Mouse (Mus musculus) kidney, adult 2 months (tissue): ENCODE measurements around the gene Mnd1. TPM values are rescaled to one million over a fixed set of nuclear protein-coding genes. Genes with fewer than 3 reads are reported as not detected.

ENCODE experiments used
- DNase-seq: peaks from one replicate; pipeline ENCODE4 v3.0.0; 2021
- H3K27ac ChIP-seq: fragments of 200-500 bp; 2 replicates; pipeline ENCODE4 v1.5.1; 2012; ENCODE audit warnings: low read depth, low read length, control low read depth, inconsistent platforms; ENCODE audit not compliant: insufficient read depth
- H3K27me3 ChIP-seq: fragments of 200-500 bp; replicated peaks from 2 replicates; pipeline ENCODE4 v1.6.1; 2012; ENCODE audit warnings: mild to moderate bottlenecking, moderate library complexity, low read length, inconsistent platforms; ENCODE audit not compliant: control insufficient read depth, insufficient read depth
- H3K36me3 ChIP-seq: fragments of 200-500 bp; 2 replicates; pipeline ENCODE4 v1.6.1; 2012; ENCODE audit warnings: mild to moderate bottlenecking, moderate library complexity, low read length, inconsistent platforms; ENCODE audit not compliant: control insufficient read depth, insufficient read depth
- H3K4me1 ChIP-seq: fragments of 200-500 bp; 2 replicates; pipeline ENCODE4 v1.6.1; 2011; ENCODE audit warnings: low read length; ENCODE audit not compliant: control insufficient read depth, insufficient read depth
- H3K4me3 ChIP-seq: fragments of 200-500 bp; 2 replicates; pipeline ENCODE4 v1.5.1; 2011; ENCODE audit warnings: mild to moderate bottlenecking, low read depth, low read length, control low read depth; ENCODE audit not compliant: insufficient read depth
- CTCF ChIP-seq: fragments of 200-500 bp; conservative IDR thresholded peaks from 2 replicates; pipeline ENCODE4 v1.5.1; 2011; ENCODE audit warnings: low read depth, mild to moderate bottlenecking, control low read depth, low read length, moderate library complexity, mixed read lengths; ENCODE audit not compliant: insufficient read depth, insufficient read length
- POLR2A ChIP-seq: fragments of 200-500 bp; IDR thresholded peaks from one replicate; pipeline ENCODE4 v1.6.1; 2011; ENCODE audit warnings: low read depth, low read length, control low read depth
- WGBS: fragments of 180-500 bp; shearing (Covaris S2); methylation state at CpG from one replicate; pipeline ENCODE4 v1.1.7; 2018; 5-methylcytosine and 5-hydroxymethylcytosine counted together
- polyA plus RNA-seq: library from polyadenylated mRNA; depleted of rRNA; stranded (reverse); fragments of >200 nt; gene quantifications from 2 replicates; pipeline ENCODE4 v1.2.3, GENCODE M21; 2012

Mnd1 gene
- polyA plus RNA-seq, 1 experiment, result 0.72 TPM

DNA sequence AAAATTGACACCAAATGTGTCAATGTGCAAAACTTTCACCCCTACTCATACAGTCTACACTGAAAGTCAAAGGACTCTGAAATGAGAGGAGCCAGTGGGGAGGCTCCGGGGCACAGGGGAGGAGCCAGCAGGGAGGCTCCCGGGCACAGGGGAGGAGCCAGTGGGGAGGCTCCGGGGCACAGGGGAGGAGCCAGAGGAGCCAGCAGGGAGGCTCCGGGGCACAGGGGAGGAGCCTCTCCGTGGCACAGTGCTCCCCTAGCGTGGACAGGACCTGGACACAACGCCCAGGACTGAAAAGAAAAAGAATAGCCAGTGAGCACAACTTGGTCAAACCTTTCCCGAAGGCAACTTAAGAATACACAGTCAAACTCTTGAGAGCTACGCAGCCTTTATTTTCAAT is 20.2 kb downstream of the Mnd1 start:
- Histone ChIP-seq H3K4me1 (no peaks in the 10 kb centered on the region), H3K36me3 (no peaks in the 10 kb centered on the region), H3K27ac (no peak overlapping the region), H3K4me3 (no peak overlapping the region), H3K27me3 (no peaks in the 10 kb centered on the region)
- 35% methylated on average over 9 of the region's 9 CpGs for WGBS
- DNase-seq, result peak; percentile 44
- no peak for TF ChIP-seq CTCF
- TF ChIP-seq POLR2A, result no peak

- no peak for TF ChIP-seq POLR2A
- TF ChIP-seq CTCF, result no peak
- Histone ChIP-seq H3K27ac (no peak overlapping the region), H3K4me1 (no peaks in the 10 kb centered on the region; the same call in 1 of the 2 replicates), H3K27me3 (no peaks in the 10 kb centered on the region; the same call in 1 of the 2 replicates), H3K4me3 (no peak overlapping the region), H3K36me3 (no peaks in the 10 kb centered on the region)
- no peak for DNase-seq
- 95% methylated on average over 3 of the region's 3 CpGs for WGBS
These were observed 24.2 kb downstream of the Mnd1 start for GRCm38 (mm10) chr3:84131369-84131768.

DNA sequence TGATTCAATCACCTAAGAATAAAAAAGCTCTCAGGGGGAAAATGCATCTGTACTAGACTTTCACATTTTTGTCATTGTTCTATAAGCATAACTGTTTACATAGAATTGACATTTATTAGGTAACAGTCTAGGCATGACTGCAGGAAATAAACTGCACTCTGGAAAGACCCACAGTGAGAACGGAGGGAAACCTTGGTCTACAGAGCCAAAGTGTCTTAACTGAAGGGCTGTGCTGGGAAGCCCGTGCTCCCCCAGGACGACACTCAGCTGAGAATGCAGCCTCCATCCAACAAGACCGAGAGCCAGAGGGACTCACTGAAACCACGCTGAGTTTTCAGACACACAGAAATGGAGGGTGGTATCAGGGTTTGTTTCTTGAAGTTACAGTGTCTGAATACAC is 24.8 kb downstream of the Mnd1 start:
- no peak for DNase-seq
- no peak overlapping the region for H3K4me3 ChIP-seq
- H3K27ac ChIP-seq, result no peak overlapping the region
- H3K27me3 ChIP-seq, result no peaks in the 10 kb centered on the region; the same call in 1 of the 2 replicates
- 85% methylated on average over 5 of the region's 5 CpGs for WGBS
- no peak for TF ChIP-seq POLR2A
- no peak for TF ChIP-seq CTCF
- H3K4me1 ChIP-seq, result no peaks in the 10 kb centered on the region; the same call in 1 of the 2 replicates
- no peaks in the 10 kb centered on the region for H3K36me3 ChIP-seq

GRCm38 (mm10) chr3:84128871-84129870 is 26.4 kb downstream of the Mnd1 start:
- Histone ChIP-seq H3K36me3 (no peaks in the 10 kb centered on the region), H3K4me1 (no peaks in the 10 kb centered on the region; the same call in 1 of the 2 replicates), H3K4me3 (no peak overlapping the region), H3K27me3 (no peaks in the 10 kb centered on the region; the same call in 1 of the 2 replicates), H3K27ac (no peak overlapping the region)
- DNase-seq, result peak; percentile 27
- no peak for TF ChIP-seq POLR2A
- TF ChIP-seq CTCF, result no peak
- WGBS, result 39% methylated on average over 11 of the region's 11 CpGs

DNA sequence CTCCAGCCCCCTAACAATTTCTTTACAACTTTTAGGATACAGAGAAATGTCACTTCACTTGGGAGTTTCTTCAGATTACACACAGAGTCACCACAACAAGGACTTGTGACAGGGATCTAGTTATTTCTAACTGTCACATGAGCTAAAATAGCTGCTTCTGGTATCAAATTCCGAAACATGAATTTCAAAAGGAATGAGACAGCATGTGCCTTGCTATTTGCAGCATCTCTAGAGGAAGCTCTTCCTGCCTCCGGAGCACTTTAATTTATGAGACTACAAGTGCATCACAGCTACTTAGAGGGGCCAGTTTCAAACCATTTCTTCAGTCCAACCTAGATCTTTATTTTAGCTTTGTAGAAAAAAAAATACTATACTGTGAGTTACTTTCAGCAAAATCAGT is 28.2 kb downstream of the Mnd1 start:
- peak; percentile 38 for DNase-seq
- Histone ChIP-seq H3K27ac (no peak overlapping the region), H3K36me3 (no peaks in the 10 kb centered on the region), H3K4me3 (no peak overlapping the region), H3K4me1 (no peaks in the 10 kb centered on the region; the same call in 1 of the 2 replicates), H3K27me3 (no peaks in the 10 kb centered on the region; the same call in 1 of the 2 replicates)
- TF ChIP-seq CTCF (no peak), POLR2A (no peak)
- 59% methylated on average over 2 of the region's 2 CpGs for WGBS

DNA sequence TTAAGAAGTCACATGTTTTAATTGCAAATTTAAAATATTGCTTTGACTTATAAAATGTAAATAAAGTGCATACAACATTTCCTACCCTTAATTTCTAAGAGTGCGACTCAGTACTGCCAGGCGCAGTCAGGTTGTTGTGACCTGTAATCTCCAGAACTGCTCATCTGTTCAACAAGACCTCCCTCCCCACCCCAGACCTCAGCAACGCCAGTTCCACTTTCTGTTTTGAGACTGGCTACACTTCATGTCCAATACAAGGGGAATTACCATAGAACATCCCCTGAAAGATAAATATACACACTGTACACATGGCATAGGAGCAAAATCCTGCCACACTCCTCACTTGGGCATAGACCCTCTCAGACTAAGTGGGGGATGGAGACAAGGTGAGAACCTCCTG is 28.9 kb downstream of the Mnd1 start:
- Histone ChIP-seq H3K36me3 (no peaks in the 10 kb centered on the region), H3K27ac (no peak overlapping the region), H3K4me1 (no peaks in the 10 kb centered on the region; the same call in 1 of the 2 replicates), H3K27me3 (no peaks in the 10 kb centered on the region; the same call in 1 of the 2 replicates), H3K4me3 (no peak overlapping the region)
- 90% methylated on average over 3 of the region's 3 CpGs for WGBS
- DNase-seq, result no peak
- TF ChIP-seq POLR2A, result no peak
- no peak for TF ChIP-seq CTCF

- Histone ChIP-seq H3K4me3 (no peak overlapping the region), H3K27me3 (no peaks in the 10 kb centered on the region; the same call in 1 of the 2 replicates), H3K4me1 (no peaks in the 10 kb centered on the region; the same call in 1 of the 2 replicates), H3K36me3 (no peaks in the 10 kb centered on the region), H3K27ac (no peak overlapping the region)
- WGBS, result 79% methylated on average over 6 of the region's 6 CpGs
- no peak for TF ChIP-seq POLR2A
- no peak for TF ChIP-seq CTCF
- no peak for DNase-seq
These were observed 29.8 kb downstream of the Mnd1 start for GRCm38 (mm10) chr3:84125704-84126289.
